Mouse (Mus musculus): ENCODE measurements around the gene Erf. TPM values are rescaled to one million over a fixed set of nuclear protein-coding genes. Genes with fewer than 3 reads are reported as not detected.

Gene Erf
- polyA plus RNA-seq, 1 experiment from 2014 or later: 14.6 TPM

- Histone ChIP-seq H3K4me2 (ENCODE audit: low read depth, low read length, severe bottlenecking) (no peak overlapping the region), H3K9me3 (ENCODE audit: control insufficient read depth, low read length) (no peaks in the 10 kb centered on the region), H3K27ac (ENCODE audit: low read depth, low read length) (no peak overlapping the region), H3K4me1 (replicated peaks; ENCODE audit: control insufficient read depth, insufficient read depth, low read length) (peaks cover 10% of the 10 kb centered on the region; the same call in 1 of the 2 replicates), H3K36me3 (ENCODE audit: control insufficient read depth, insufficient read depth, low read length) (no peaks in the 10 kb centered on the region; the same call in 1 of the 2 replicates), H3K4me3 (ENCODE audit: low read depth, low read length) (no peak overlapping the region), H3K9ac (ENCODE audit: low read length) (no peak overlapping the region), H3K27me3 (ENCODE audit: control insufficient read depth, insufficient read depth, low read length) (no peaks in the 10 kb centered on the region)
- ATAC-seq (replicated peaks; ENCODE audit: low FRiP score): no peak
- WGBS: 91% methylated on average over 30 of the region's 30 CpGs
- peak; percentile 51 for DNase-seq (ENCODE audit: low spot score)
These were observed 21.3 kb upstream of the Erf start for GRCm38 (mm10) chr7:25271651-25272444.

DNA sequence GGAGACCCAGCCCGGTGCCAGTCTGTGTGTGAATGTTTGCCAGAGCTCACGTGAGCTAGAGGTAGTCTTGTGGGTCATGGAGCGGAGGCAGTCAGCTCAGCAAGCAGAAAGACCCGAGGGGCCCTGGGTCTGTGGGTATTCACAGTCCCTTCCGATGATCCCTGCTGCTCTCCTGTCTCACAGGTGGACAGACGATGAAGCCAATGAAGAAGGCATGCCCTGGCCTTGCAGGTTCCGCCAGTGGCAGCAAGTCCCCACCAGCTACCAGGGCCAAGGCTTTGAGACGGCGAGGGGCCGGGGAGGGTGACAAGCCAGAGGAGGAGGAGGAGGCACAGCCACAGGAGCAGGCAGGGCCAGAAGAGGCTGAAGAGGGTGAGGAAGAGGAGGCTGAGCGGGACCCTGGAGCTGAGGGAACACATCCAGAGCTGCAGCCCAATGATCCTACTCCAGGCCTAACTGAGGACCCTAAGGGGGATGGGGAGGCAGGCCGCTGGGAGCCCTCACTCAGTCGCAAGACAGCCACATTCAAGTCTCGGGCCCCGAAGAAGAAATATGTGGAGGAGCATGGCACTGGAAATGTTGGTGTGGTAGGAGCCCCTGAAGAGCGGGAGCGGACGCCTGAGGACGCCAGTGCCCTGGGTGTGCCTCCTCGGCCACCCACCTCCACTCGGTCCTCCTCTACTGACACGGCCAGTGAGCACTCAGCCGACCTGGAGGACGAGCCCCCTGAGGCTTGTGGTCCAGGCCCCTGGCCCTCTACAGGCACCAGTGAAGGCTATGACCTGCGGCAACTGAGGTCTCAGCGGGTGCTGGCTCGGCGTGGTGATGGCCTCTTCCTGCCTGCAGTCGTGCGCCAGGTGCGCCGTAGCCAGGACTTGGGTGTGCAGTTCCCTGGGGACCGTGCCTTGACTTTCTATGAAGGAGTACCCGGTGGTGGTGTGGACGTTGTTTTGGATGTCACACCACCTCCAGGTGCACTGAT lies 20.4 kb upstream of the Erf start:
- WGBS: 89% methylated on average over 35 of the region's 35 CpGs
- H3K4me1 ChIP-seq (replicated peaks; ENCODE audit: control insufficient read depth, insufficient read depth, low read length): peaks cover 12% of the 10 kb centered on the region; the same call in 1 of the 2 replicates

GRCm38 (mm10) chr7:25269545-25270271 lies 19.1 kb upstream of the Erf start:
- DNase-seq (ENCODE audit: low spot score) (peak; percentile 40), ATAC-seq (replicated peaks; ENCODE audit: low FRiP score) (no peak)
- H3K4me2 ChIP-seq (ENCODE audit: low read depth, low read length, severe bottlenecking): no peak overlapping the region; the same call in 1 of the 2 replicates
- no peak overlapping the region for H3K27ac ChIP-seq (ENCODE audit: low read depth, low read length)
- H3K27me3 ChIP-seq (ENCODE audit: control insufficient read depth, insufficient read depth, low read length): no peaks in the 10 kb centered on the region
- peaks cover 9% of the 10 kb centered on the region; the same call in 1 of the 2 replicates for H3K4me1 ChIP-seq (replicated peaks; ENCODE audit: control insufficient read depth, insufficient read depth, low read length)
- no peak overlapping the region for H3K4me3 ChIP-seq (ENCODE audit: low read depth, low read length)
- H3K9ac ChIP-seq (ENCODE audit: low read length): 0 out of 2 replicates have a peak overlapping the region, but pooled peaks have one; percentile 7
- 85% methylated on average over 8 of the region's 8 CpGs for WGBS
- no peaks in the 10 kb centered on the region for H3K9me3 ChIP-seq (ENCODE audit: control insufficient read depth, low read length)
- H3K36me3 ChIP-seq (ENCODE audit: control insufficient read depth, insufficient read depth, low read length): no peaks in the 10 kb centered on the region; the same call in 1 of the 2 replicates

More for the DNA sequence above, 20.4 kb upstream of the Erf start:
- Histone ChIP-seq H3K4me2 (ENCODE audit: low read depth, low read length, severe bottlenecking) (no peak overlapping the region), H3K4me3 (ENCODE audit: low read depth, low read length) (no peak overlapping the region), H3K36me3 (ENCODE audit: control insufficient read depth, insufficient read depth, low read length) (no peaks in the 10 kb centered on the region; the same call in 1 of the 2 replicates), H3K27ac (ENCODE audit: low read depth, low read length) (no peak overlapping the region), H3K9ac (ENCODE audit: low read length) (no peak overlapping the region), H3K27me3 (ENCODE audit: control insufficient read depth, insufficient read depth, low read length) (no peaks in the 10 kb centered on the region), H3K9me3 (ENCODE audit: control insufficient read depth, low read length) (no peaks in the 10 kb centered on the region)
- DNase-seq (ENCODE audit: low spot score) (peak; percentile 50), ATAC-seq (replicated peaks; ENCODE audit: low FRiP score) (no peak)

GRCm38 (mm10) chr7:25269029-25269428 lies 18.5 kb upstream of the Erf start:
- peak; percentile 51 for DNase-seq (ENCODE audit: low spot score)
- Histone ChIP-seq H3K4me1 (replicated peaks; ENCODE audit: control insufficient read depth, insufficient read depth, low read length) (peaks cover 9% of the 10 kb centered on the region; the same call in 1 of the 2 replicates), H3K9me3 (ENCODE audit: control insufficient read depth, low read length) (no peaks in the 10 kb centered on the region), H3K27me3 (ENCODE audit: control insufficient read depth, insufficient read depth, low read length) (no peaks in the 10 kb centered on the region), H3K4me3 (ENCODE audit: low read depth, low read length) (peak overlapping the region; percentile 82), H3K4me2 (ENCODE audit: low read depth, low read length, severe bottlenecking) (peak overlapping the region; percentile 81), H3K36me3 (ENCODE audit: control insufficient read depth, insufficient read depth, low read length) (no peaks in the 10 kb centered on the region; the same call in 1 of the 2 replicates), H3K27ac (ENCODE audit: low read depth, low read length) (no peak overlapping the region), H3K9ac (ENCODE audit: low read length) (peak overlapping the region; percentile 77)
- WGBS: 43% methylated on average over 4 of the region's 4 CpGs
- ATAC-seq (replicated peaks; ENCODE audit: low FRiP score): no peak

- H3K9ac ChIP-seq (ENCODE audit: low read length): peak overlapping the region; percentile 77
- peaks cover 9% of the 10 kb centered on the region; the same call in 1 of the 2 replicates for H3K4me1 ChIP-seq (replicated peaks; ENCODE audit: control insufficient read depth, insufficient read depth, low read length)
- H3K4me3 ChIP-seq (ENCODE audit: low read depth, low read length): peak overlapping the region; percentile 82
- H3K9me3 ChIP-seq (ENCODE audit: control insufficient read depth, low read length): no peaks in the 10 kb centered on the region
- H3K4me2 ChIP-seq (ENCODE audit: low read depth, low read length, severe bottlenecking): peak overlapping the region; percentile 81
- peak overlapping the region; percentile 51 for H3K27ac ChIP-seq (ENCODE audit: low read depth, low read length)
- peak; percentile 7; the same call in 1 of the 2 replicates for ATAC-seq (replicated peaks; ENCODE audit: low FRiP score)
- 5% methylated on average over 7 of the region's 7 CpGs for WGBS
- no peaks in the 10 kb centered on the region for H3K27me3 ChIP-seq (ENCODE audit: control insufficient read depth, insufficient read depth, low read length)
- no peaks in the 10 kb centered on the region; the same call in 1 of the 2 replicates for H3K36me3 ChIP-seq (ENCODE audit: control insufficient read depth, insufficient read depth, low read length)
- no peak for DNase-seq (ENCODE audit: low spot score)
These were observed 18.0 kb upstream of the Erf start for GRCm38 (mm10) chr7:25268588-25268987.

DNA sequence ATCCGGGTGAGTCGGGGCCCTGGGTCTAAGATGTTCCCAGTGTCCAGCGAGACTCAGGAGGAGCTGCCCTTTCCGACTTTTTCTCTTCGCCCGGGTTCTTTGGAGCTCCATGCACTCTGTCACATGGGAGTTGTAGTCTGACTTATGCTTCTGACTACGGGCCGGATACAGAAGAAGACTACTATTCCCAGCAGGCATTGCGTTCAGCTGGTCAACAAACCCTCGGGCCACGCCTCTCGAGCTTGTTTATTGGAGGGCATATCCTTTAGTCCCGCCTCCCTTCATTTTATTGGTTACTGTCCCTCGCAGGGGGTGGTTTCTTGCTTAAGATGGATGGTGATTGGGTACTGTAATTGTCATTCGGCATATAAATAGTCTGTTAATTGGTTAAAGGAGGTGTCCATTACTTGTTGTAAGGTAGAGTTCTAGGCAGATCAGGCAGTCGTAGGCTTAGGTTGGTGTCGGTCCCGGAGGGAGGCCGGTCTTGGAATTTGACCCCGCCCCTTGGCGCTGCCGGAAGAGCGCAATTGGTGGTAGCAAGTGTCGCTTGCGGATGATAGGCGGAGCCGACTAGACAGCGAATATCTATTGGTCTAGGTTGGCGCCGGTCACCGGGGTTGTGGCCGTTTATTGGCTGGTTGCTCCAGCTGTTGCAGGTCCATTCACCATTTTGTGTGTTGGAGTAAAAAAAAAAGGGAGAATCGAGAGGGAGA lies 17.3 kb upstream of the Erf start:
- H3K36me3 ChIP-seq (ENCODE audit: control insufficient read depth, insufficient read depth, low read length): no peaks in the 10 kb centered on the region; the same call in 1 of the 2 replicates
- peak overlapping the region; percentile 81 for H3K4me2 ChIP-seq (ENCODE audit: low read depth, low read length, severe bottlenecking)
- WGBS: under 1% methylated on average over 33 of the region's 33 CpGs
- H3K9ac ChIP-seq (ENCODE audit: low read length): peak overlapping the region; percentile 77
- H3K4me3 ChIP-seq (ENCODE audit: low read depth, low read length): peak overlapping the region; percentile 82
- peak overlapping the region; percentile 86 for H3K27ac ChIP-seq (ENCODE audit: low read depth, low read length)
- no peaks in the 10 kb centered on the region for H3K9me3 ChIP-seq (ENCODE audit: control insufficient read depth, low read length)
- H3K4me1 ChIP-seq (replicated peaks; ENCODE audit: control insufficient read depth, insufficient read depth, low read length): peaks cover 9% of the 10 kb centered on the region; the same call in 1 of the 2 replicates
- DNase-seq (ENCODE audit: low spot score) (peak; percentile 99), ATAC-seq (replicated peaks; ENCODE audit: low FRiP score) (peak; percentile 95)
- H3K27me3 ChIP-seq (ENCODE audit: control insufficient read depth, insufficient read depth, low read length): no peaks in the 10 kb centered on the region

DNA sequence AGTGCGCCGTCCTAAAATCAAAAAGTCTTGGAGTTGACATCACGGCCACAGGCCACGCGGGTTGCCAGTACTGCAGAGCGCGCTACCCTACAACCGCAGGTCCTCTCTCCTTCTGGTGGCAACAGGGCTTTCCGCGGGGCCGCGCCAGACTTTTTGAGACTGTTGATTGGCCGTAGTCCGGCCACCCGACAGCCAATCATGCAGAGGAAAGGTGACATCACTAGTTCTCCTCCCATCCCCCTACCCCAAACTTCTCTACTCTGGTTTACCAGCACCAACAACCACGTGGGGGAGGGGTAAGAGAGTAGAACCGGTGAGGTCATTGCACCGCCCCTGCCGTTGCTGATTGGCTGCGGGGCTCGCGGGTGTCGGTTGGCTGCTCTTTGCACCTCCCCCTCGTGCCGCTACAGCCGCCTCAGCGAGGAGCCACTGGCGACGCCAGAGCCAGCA lies 16.8 kb upstream of the Erf start, which contains the start of gene Cic:
Cic (plus strand) TSS at position 404 of the 450 bp plus-strand sequence.
- ATAC-seq (replicated peaks; ENCODE audit: low FRiP score): peak; percentile 86
- peaks cover 9% of the 10 kb centered on the region; the same call in 1 of the 2 replicates for H3K4me1 ChIP-seq (replicated peaks; ENCODE audit: control insufficient read depth, insufficient read depth, low read length)

More for the DNA sequence above, 16.8 kb upstream of the Erf start, which contains the start of gene Cic:
- Histone ChIP-seq H3K4me2 (ENCODE audit: low read depth, low read length, severe bottlenecking) (peak within 1 kb of the TSS; percentile 81), H3K27me3 (ENCODE audit: control insufficient read depth, insufficient read depth, low read length) (no peaks in the 10 kb centered on the region), H3K36me3 (ENCODE audit: control insufficient read depth, insufficient read depth, low read length) (no peaks in the 10 kb centered on the region; the same call in 1 of the 2 replicates), H3K9me3 (ENCODE audit: control insufficient read depth, low read length) (no peaks in the 10 kb centered on the region), H3K9ac (ENCODE audit: low read length) (peak within 1 kb of the TSS; percentile 77), H3K4me3 (ENCODE audit: low read depth, low read length) (peak within 1 kb of the TSS; percentile 82), H3K27ac (ENCODE audit: low read depth, low read length) (peak within 1 kb of the TSS; percentile 86)
- 0% methylated on average over 29 of the region's 29 CpGs for WGBS
- peak; percentile 98 for DNase-seq (ENCODE audit: low spot score)

All from forebrain, embryonic 11.5 days (tissue).